Mouse (Mus musculus): ENCODE results near the gene Sdhb. TPM values are rescaled to one million over a fixed set of nuclear protein-coding genes. Genes with fewer than 3 reads are reported as not detected.

Gene Sdhb
- 36.6 TPM for polyA plus RNA-seq (2015; fragmentation: Illumina TruSeq; extraction: RNeasy Lipid Tissue Mini Kit (QIAGEN cat#74804); ENCODE audit: insufficient read depth, low read depth, low replicate concordance)

GRCm38 (mm10) chr4:140960781-140961466 is at the start of gene Sdhb:
Sdhb (plus strand) TSS chr4:140961203.

GRCm38 (mm10) chr4:140986711-140987395 is 25.9 kb downstream of the Sdhb start, which contains the start of gene Atp13a2:
Atp13a2 (plus strand) TSS chr4:140986873.

GRCm38 (mm10) chr4:141010118-141010517 is 49.1 kb downstream of the Sdhb start, which contains the start of gene Mfap2:
Mfap2 (plus strand) TSS chr4:141010418.

Other genes with a start within 250 kb of the Sdhb start
- gene Padi6, start 218.6 kb upstream of the Sdhb start, polyA plus RNA-seq (2015; fragmentation: Illumina TruSeq; extraction: RNeasy Lipid Tissue Mini Kit (QIAGEN cat#74804); ENCODE audit: insufficient read depth, low read depth, low replicate concordance): not detected
- 1.5 TPM for gene Padi4, start 187.0 kb upstream of the Sdhb start, polyA plus RNA-seq (2015; fragmentation: Illumina TruSeq; extraction: RNeasy Lipid Tissue Mini Kit (QIAGEN cat#74804); ENCODE audit: insufficient read depth, low read depth, low replicate concordance)
- not detected for gene Padi3, start 150.6 kb upstream of the Sdhb start, polyA plus RNA-seq (2015; fragmentation: Illumina TruSeq; extraction: RNeasy Lipid Tissue Mini Kit (QIAGEN cat#74804); ENCODE audit: insufficient read depth, low read depth, low replicate concordance)
- gene Padi1, start 115.4 kb upstream of the Sdhb start, polyA plus RNA-seq (2015; fragmentation: Illumina TruSeq; extraction: RNeasy Lipid Tissue Mini Kit (QIAGEN cat#74804); ENCODE audit: insufficient read depth, low read depth, low replicate concordance): not detected
- gene Padi2, start 54.9 kb upstream of the Sdhb start, polyA plus RNA-seq (2015; fragmentation: Illumina TruSeq; extraction: RNeasy Lipid Tissue Mini Kit (QIAGEN cat#74804); ENCODE audit: insufficient read depth, low read depth, low replicate concordance): 3.6 TPM
- gene Atp13a2, start 25.7 kb downstream of the Sdhb start, polyA plus RNA-seq (2015; fragmentation: Illumina TruSeq; extraction: RNeasy Lipid Tissue Mini Kit (QIAGEN cat#74804); ENCODE audit: insufficient read depth, low read depth, low replicate concordance): 37.3 TPM
- gene Mfap2, start 49.2 kb downstream of the Sdhb start, polyA plus RNA-seq (2015; fragmentation: Illumina TruSeq; extraction: RNeasy Lipid Tissue Mini Kit (QIAGEN cat#74804); ENCODE audit: insufficient read depth, low read depth, low replicate concordance): 9.6 TPM
- gene Crocc, start 99.3 kb downstream of the Sdhb start, polyA plus RNA-seq (2015; fragmentation: Illumina TruSeq; extraction: RNeasy Lipid Tissue Mini Kit (QIAGEN cat#74804); ENCODE audit: insufficient read depth, low read depth, low replicate concordance): 5.2 TPM
- gene Necap2, start 117.2 kb downstream of the Sdhb start, polyA plus RNA-seq (2015; fragmentation: Illumina TruSeq; extraction: RNeasy Lipid Tissue Mini Kit (QIAGEN cat#74804); ENCODE audit: insufficient read depth, low read depth, low replicate concordance): 17.8 TPM
- not detected for gene Spata21, start 127.1 kb downstream of the Sdhb start, polyA plus RNA-seq (2015; fragmentation: Illumina TruSeq; extraction: RNeasy Lipid Tissue Mini Kit (QIAGEN cat#74804); ENCODE audit: insufficient read depth, low read depth, low replicate concordance)
- gene Szrd1, start 178.6 kb downstream of the Sdhb start, polyA plus RNA-seq (2015; fragmentation: Illumina TruSeq; extraction: RNeasy Lipid Tissue Mini Kit (QIAGEN cat#74804); ENCODE audit: insufficient read depth, low read depth, low replicate concordance): 9.8 TPM
- 2.8 TPM for gene Fbxo42, start 186.7 kb downstream of the Sdhb start, polyA plus RNA-seq (2015; fragmentation: Illumina TruSeq; extraction: RNeasy Lipid Tissue Mini Kit (QIAGEN cat#74804); ENCODE audit: insufficient read depth, low read depth, low replicate concordance)

Data from pancreas, adult 10 weeks (tissue).